ENCODE assay signal across 17 mouse cellular contexts in the genomic region with DNA sequence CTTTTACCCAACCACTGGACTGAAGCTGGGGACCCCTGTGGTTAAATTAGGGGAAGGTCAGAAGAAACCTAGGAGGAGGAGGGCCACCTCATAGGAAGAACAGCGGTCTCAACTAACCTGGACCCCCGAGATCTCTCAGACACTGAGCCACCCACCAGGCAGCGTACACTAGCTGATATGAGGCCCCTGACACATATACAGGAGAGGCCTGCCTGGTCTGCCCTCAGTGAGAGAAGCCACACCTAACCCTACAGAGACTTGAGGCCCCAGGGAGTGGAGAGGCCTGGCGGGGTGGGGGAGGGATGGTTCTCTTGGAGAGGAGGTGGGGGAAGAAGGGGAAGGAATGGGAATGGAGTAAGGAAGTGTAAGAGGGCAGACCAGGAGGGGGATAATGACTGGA.
"Had no signal": no experiment of that assay in that cellular context is flagged by ENCODE, and none has a peak within 500 bp of the region (broad histone marks: within the 10 kb centered on the region; RNA-seq: fewer than 3 reads in every experiment).

No protein-coding gene starts in this region.

- H3K9me3 ChIP-seq: kidney, embryonic 15.5 days; limb, embryonic 12.5 days; limb, embryonic 15.5 days; liver, embryonic 15.5 days had no signal

- H3K4me1 ChIP-seq: kidney, embryonic 15.5 days; limb, embryonic 15.5 days had no signal

- H3K4me2 ChIP-seq: kidney, embryonic 15.5 days; limb, embryonic 12.5 days; limb, embryonic 15.5 days; liver, embryonic 15.5 days; midbrain, embryonic 11.5 days had no signal

- H3K9ac ChIP-seq: kidney, embryonic 15.5 days; limb, embryonic 12.5 days; limb, embryonic 15.5 days; liver, embryonic 15.5 days had no signal

- H3K27me3 ChIP-seq: kidney, embryonic 15.5 days; limb, embryonic 12.5 days; limb, embryonic 15.5 days; liver, embryonic 15.5 days had no signal

- H3K36me3 ChIP-seq: kidney, embryonic 15.5 days; limb, embryonic 12.5 days; limb, embryonic 15.5 days; liver, embryonic 15.5 days had no signal

- H3K4me3 ChIP-seq: kidney, embryonic 15.5 days; left cerebral cortex, adult 2 months; limb, embryonic 12.5 days; limb, embryonic 15.5 days; liver, embryonic 15.5 days had no signal

- H3K27ac ChIP-seq: kidney, embryonic 15.5 days; left cerebral cortex, adult 2 months; limb, embryonic 12.5 days; limb, embryonic 15.5 days; liver, embryonic 15.5 days had no signal

- DNase-seq: kidney, adult 11 months; kidney, adult 8-10 months; kidney, postnatal 10 days; kidney, postnatal 36 days; layer of hippocampus, postnatal 36 days; left cerebral cortex, postnatal 4 days; lung, adult 2 months; lung, postnatal 14 days; lung, postnatal 4 days; midbrain, embryonic 14.5 days; thymus, postnatal 36 days had no signal
